Mouse (Mus musculus) kidney, embryonic 14.5 days (tissue): ENCODE results near the gene Oprl1. TPM values are rescaled to one million over a fixed set of nuclear protein-coding genes. Genes with fewer than 3 reads are reported as not detected.

Source experiments
- ATAC-seq: fragments of 200-750 bp; cut with Nextera tagmentation; 2 replicates; pipeline ENCODE4 v1.8.0; 2017; ENCODE audit warnings: moderate number of reproducible peaks, mild to moderate bottlenecking, moderate TSS enrichment, moderate library complexity; ENCODE audit not compliant: low FRiP score, low TSS enrichment
- H3K27ac ChIP-seq: fragments of 300-500 bp; sonication (generic); 2 replicates; pipeline ENCODE4 v1.5.1; 2014; ENCODE audit warnings: low read depth, mild to moderate bottlenecking, low read length, moderate library complexity, mixed read lengths
- H3K27me3 ChIP-seq: fragments of 300-500 bp; sonication (generic); 2 replicates; pipeline ENCODE4 v1.6.1; 2014; ENCODE audit warnings: mild to moderate bottlenecking, low read length; ENCODE audit not compliant: control insufficient read depth, insufficient read depth
- H3K36me3 ChIP-seq: fragments of 300-500 bp; sonication (generic); 2 replicates; pipeline ENCODE4 v1.6.1; 2014; ENCODE audit warnings: low read length, mixed read lengths; ENCODE audit not compliant: control insufficient read depth, insufficient read depth
- H3K4me1 ChIP-seq: fragments of 300-500 bp; sonication (generic); 2 replicates; pipeline ENCODE4 v1.6.1; 2014; ENCODE audit warnings: low read length, mixed read lengths; ENCODE audit not compliant: control insufficient read depth, insufficient read depth
- H3K4me2 ChIP-seq: fragments of 300-500 bp; sonication (generic); replicated peaks from 2 replicates; pipeline ENCODE4 v1.6.1; 2014; ENCODE audit warnings: low read depth, mild to moderate bottlenecking, low read length
- H3K4me3 ChIP-seq: fragments of 300-500 bp; sonication (generic); 2 replicates; pipeline ENCODE4 v1.5.1; 2014; ENCODE audit warnings: mild to moderate bottlenecking, low read length
- H3K9ac ChIP-seq: fragments of 300-500 bp; sonication (generic); 2 replicates; pipeline ENCODE4 v1.6.1; 2014; ENCODE audit warnings: low read depth, mild to moderate bottlenecking, low read length, moderate library complexity
- H3K9me3 ChIP-seq: fragments of 300-500 bp; sonication (generic); 2 replicates; pipeline ENCODE4 v1.6.1; 2016; ENCODE audit warnings: low read length; ENCODE audit not compliant: control insufficient read depth
- WGBS: fragments of 180-500 bp; shearing (Covaris S2); extraction: QIAGEN DNeasy Blood & Tissue Kit; methylation state at CpG from one replicate; pipeline ENCODE4 v1.1.7; 2014; 5-methylcytosine and 5-hydroxymethylcytosine counted together
- polyA plus RNA-seq: library from polyadenylated mRNA; unstranded; fragments of >200 nt; fragmentation: Nextera tagmentation; extraction: Ambion mirVana; gene quantifications from 2 replicates; pipeline ENCODE4 v1.2.1, GENCODE M21; 2014

Oprl1 gene
- polyA plus RNA-seq, 1 experiment from 2014 or later, result 0.53 TPM

GRCm38 (mm10) chr2:181677096-181677754 lies 37.6 kb upstream of the Oprl1 start:
- Histone ChIP-seq H3K4me3 (no peak overlapping the region), H3K27ac (peak overlapping the region; percentile 5; the same call in 1 of the 2 replicates), H3K27me3 (peaks cover 15% of the 10 kb centered on the region), H3K9ac (no peak overlapping the region), H3K4me2 (no peak overlapping the region), H3K4me1 (peaks cover 15% of the 10 kb centered on the region), H3K9me3 (no peaks in the 10 kb centered on the region), H3K36me3 (no peaks in the 10 kb centered on the region)
- ATAC-seq, result no peak
- 76% methylated on average over 5 of the region's 5 CpGs for WGBS

GRCm38 (mm10) chr2:181677755-181678098 lies 37.1 kb upstream of the Oprl1 start:
- WGBS, result 58% methylated on average over 3 of the region's 3 CpGs
- H3K27me3 ChIP-seq, result peaks cover 10% of the 10 kb centered on the region
- H3K36me3 ChIP-seq, result no peaks in the 10 kb centered on the region
- 0 out of 2 replicates have a peak overlapping the region, but pooled peaks have one; percentile 24 for H3K27ac ChIP-seq
- no peak overlapping the region for H3K9ac ChIP-seq
- no peak overlapping the region for H3K4me2 ChIP-seq
- no peaks in the 10 kb centered on the region for H3K9me3 ChIP-seq
- H3K4me3 ChIP-seq, result no peak overlapping the region
- H3K4me1 ChIP-seq, result peaks cover 15% of the 10 kb centered on the region
- no peak for ATAC-seq

GRCm38 (mm10) chr2:181678780-181679179 lies 36.0 kb upstream of the Oprl1 start:
- peaks cover 12% of the 10 kb centered on the region; the same call in 1 of the 2 replicates for H3K4me1 ChIP-seq
- WGBS, result 30% methylated on average over 1 of the region's 1 CpGs
- peaks cover under 1% of the 10 kb centered on the region; the same call in 1 of the 2 replicates for H3K27me3 ChIP-seq
- ATAC-seq, result peak; percentile 77
- no peak overlapping the region for H3K9ac ChIP-seq
- H3K4me3 ChIP-seq, result no peak overlapping the region
- H3K27ac ChIP-seq, result no peak overlapping the region
- H3K4me2 ChIP-seq, result no peak overlapping the region
- no peaks in the 10 kb centered on the region for H3K9me3 ChIP-seq
- H3K36me3 ChIP-seq, result no peaks in the 10 kb centered on the region

GRCm38 (mm10) chr2:181679951-181680715 lies 34.7 kb upstream of the Oprl1 start, which contains the start of gene Tcea2:
Gene Tcea2, plus strand, starts transcription at chr2:181680310.
- ATAC-seq, result peak; percentile 68
- Histone ChIP-seq H3K9ac (peak within 1 kb of the TSS; percentile 89), H3K4me2 (peak within 1 kb of the TSS; percentile 91), H3K4me3 (peak within 1 kb of the TSS; percentile 74), H3K27me3 (no peaks in the 10 kb centered on the region), H3K4me1 (peaks cover 12% of the 10 kb centered on the region; the same call in 1 of the 2 replicates), H3K9me3 (no peaks in the 10 kb centered on the region), H3K27ac (peak within 1 kb of the TSS; percentile 24; the same call in 1 of the 2 replicates), H3K36me3 (no peaks in the 10 kb centered on the region)
- under 1% methylated on average over 67 of the region's 69 CpGs for WGBS

GRCm38 (mm10) chr2:181680716-181681117 lies 34.1 kb upstream of the Oprl1 start:
- H3K27ac ChIP-seq, result no peak overlapping the region
- ATAC-seq, result peak; percentile 13

GRCm38 (mm10) chr2:181681978-181682377 lies 32.8 kb upstream of the Oprl1 start:
- no peaks in the 10 kb centered on the region for H3K9me3 ChIP-seq
- H3K4me3 ChIP-seq, result no peak overlapping the region
- ATAC-seq, result no peak
- 93% methylated on average over 1 of the region's 1 CpGs for WGBS
- no peak overlapping the region for H3K4me2 ChIP-seq
- H3K4me1 ChIP-seq, result peaks cover 5% of the 10 kb centered on the region; the same call in 1 of the 2 replicates
- no peaks in the 10 kb centered on the region for H3K27me3 ChIP-seq
- no peak overlapping the region for H3K27ac ChIP-seq
- H3K36me3 ChIP-seq, result peaks cover 9% of the 10 kb centered on the region
- H3K9ac ChIP-seq, result no peak overlapping the region

More at GRCm38 (mm10) chr2:181680716-181681117, 34.1 kb upstream of the Oprl1 start:
- Histone ChIP-seq H3K4me1 (peaks cover 6% of the 10 kb centered on the region; the same call in 1 of the 2 replicates), H3K4me2 (peak overlapping the region; percentile 91), H3K9ac (peak overlapping the region; percentile 89), H3K9me3 (no peaks in the 10 kb centered on the region), H3K36me3 (no peaks in the 10 kb centered on the region), H3K4me3 (peak overlapping the region; percentile 74), H3K27me3 (no peaks in the 10 kb centered on the region)
- 12% methylated on average over 7 of the region's 7 CpGs for WGBS

GRCm38 (mm10) chr2:181683381-181683780 lies 31.4 kb upstream of the Oprl1 start:
- Histone ChIP-seq H3K9ac (no peak overlapping the region), H3K4me3 (no peak overlapping the region), H3K27me3 (no peaks in the 10 kb centered on the region), H3K27ac (no peak overlapping the region), H3K9me3 (no peaks in the 10 kb centered on the region), H3K36me3 (peaks cover 20% of the 10 kb centered on the region), H3K4me2 (no peak overlapping the region), H3K4me1 (peaks cover 5% of the 10 kb centered on the region; the same call in 1 of the 2 replicates)
- no peak for ATAC-seq
- 65% methylated on average over 4 of the region's 4 CpGs for WGBS

- Histone ChIP-seq H3K4me1 (peaks cover under 1% of the 10 kb centered on the region; the same call in 1 of the 2 replicates), H3K27ac (no peak overlapping the region), H3K9me3 (no peaks in the 10 kb centered on the region), H3K27me3 (no peaks in the 10 kb centered on the region), H3K36me3 (peaks cover 33% of the 10 kb centered on the region), H3K4me2 (no peak overlapping the region), H3K9ac (no peak overlapping the region), H3K4me3 (no peak overlapping the region)
- 92% methylated on average over 1 of the region's 1 CpGs for WGBS
- no peak for ATAC-seq
Measured at GRCm38 (mm10) chr2:181684713-181685112, 30.1 kb upstream of the Oprl1 start.

GRCm38 (mm10) chr2:181685686-181686085 lies 29.1 kb upstream of the Oprl1 start:
- Histone ChIP-seq H3K27ac (no peak overlapping the region), H3K4me2 (no peak overlapping the region), H3K9ac (no peak overlapping the region), H3K36me3 (peaks cover 33% of the 10 kb centered on the region), H3K9me3 (no peaks in the 10 kb centered on the region), H3K4me3 (no peak overlapping the region), H3K4me1 (no peaks in the 10 kb centered on the region), H3K27me3 (no peaks in the 10 kb centered on the region)
- no peak for ATAC-seq
- 94% methylated on average over 4 of the region's 4 CpGs for WGBS
